Comparison of ENCODE assay signal across 16 mouse cellular contexts in the genomic region with DNA sequence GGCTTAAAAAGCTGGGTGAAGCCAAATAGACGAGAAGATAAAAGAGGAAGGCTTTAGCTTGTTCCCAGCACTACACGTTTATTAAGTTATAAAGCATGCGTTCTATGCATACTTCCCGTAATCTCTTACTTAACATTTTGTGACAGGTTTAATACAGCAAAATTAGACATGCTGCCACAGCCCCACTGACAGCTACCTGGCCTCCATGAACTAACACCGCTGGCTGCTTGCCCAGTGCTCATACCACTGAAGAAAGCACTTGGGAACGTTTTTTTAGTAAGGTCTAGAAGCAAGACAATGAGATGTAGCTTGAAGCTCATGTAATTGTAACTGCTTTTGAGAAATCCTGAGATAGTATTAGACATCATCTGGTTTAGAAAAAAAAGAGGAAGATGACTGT.
DNase-seq lines count a peak whose midpoint lies in the region; ATAC-seq and TF ChIP-seq lines count a peak whose summit lies in the region.
"Had no signal": no experiment of that assay in that cellular context is flagged by ENCODE, and none has a peak within 500 bp of the region (broad histone marks: within the 10 kb centered on the region; RNA-seq: fewer than 3 reads in every experiment).

No protein-coding gene starts in this region.

- no peak for TF ChIP-seq POLR2A in brain, embryonic 14.5 days (IDR thresholded peaks at IDR 0.05; ENCODE audit: borderline replicate concordance, extremely low read depth, insufficient read depth, insufficient read length, poor library complexity, severe bottlenecking)

- no peak for TF ChIP-seq CTCF in brain, embryonic 14.5 days (IDR thresholded peaks at IDR 0.05; ENCODE audit: borderline replicate concordance, extremely low read depth, insufficient read depth, insufficient read length)

- intact Hi-C loops in heart, postnatal 10 days (cut with DNase I), result no loop called here

- DNase-seq in cerebellum, adult 9-10 months, result peak; percentile 1
- no peak for DNase-seq in cerebellum, adult 11 months
- DNase-seq in heart, postnatal 10 days, result peak; percentile 26 to 30
- no peak for DNase-seq in heart, adult 9 months (ENCODE audit: low spot score in 2 of 2)
- peak; percentile 8 for DNase-seq in lung, postnatal 14 days
- DNase-seq in lung, postnatal 25 days (ENCODE audit: low spot score), result no peak
- DNase-seq in brain, embryonic 14.5 days (ENCODE audit: low read depth), result peak; percentile 55
- DNase-seq: cerebellum, adult 2 months; gastrocnemius, postnatal 36 days; liver, embryonic 13.5 days; lung, adult 2 months; thymus, adult 2 months; thymus, postnatal 4 days had no signal

- ATAC-seq in activated CD4-positive, CD25-positive, alpha-beta regulatory T cell, adult 4 months, result no peak
- ATAC-seq: hindbrain, embryonic 16.5 days; intestine, postnatal 0 days had no signal

Comparison
In these comparisons a context has a peak if more than half of its experiments do, and no peak if none do; other contexts are left out.
1. DNase-seq: peak in cerebellum, adult 9-10 months (single experiment), heart, postnatal 10 days (2 of 2), lung, postnatal 14 days (single experiment) and brain, embryonic 14.5 days (single experiment); none in cerebellum, adult 11 months (single experiment), heart, adult 9 months (0 of 2) and lung, postnatal 25 days (single experiment).